Mouse (Mus musculus): ENCODE results near the gene Gabrq.

The Gabrq gene

DNA sequence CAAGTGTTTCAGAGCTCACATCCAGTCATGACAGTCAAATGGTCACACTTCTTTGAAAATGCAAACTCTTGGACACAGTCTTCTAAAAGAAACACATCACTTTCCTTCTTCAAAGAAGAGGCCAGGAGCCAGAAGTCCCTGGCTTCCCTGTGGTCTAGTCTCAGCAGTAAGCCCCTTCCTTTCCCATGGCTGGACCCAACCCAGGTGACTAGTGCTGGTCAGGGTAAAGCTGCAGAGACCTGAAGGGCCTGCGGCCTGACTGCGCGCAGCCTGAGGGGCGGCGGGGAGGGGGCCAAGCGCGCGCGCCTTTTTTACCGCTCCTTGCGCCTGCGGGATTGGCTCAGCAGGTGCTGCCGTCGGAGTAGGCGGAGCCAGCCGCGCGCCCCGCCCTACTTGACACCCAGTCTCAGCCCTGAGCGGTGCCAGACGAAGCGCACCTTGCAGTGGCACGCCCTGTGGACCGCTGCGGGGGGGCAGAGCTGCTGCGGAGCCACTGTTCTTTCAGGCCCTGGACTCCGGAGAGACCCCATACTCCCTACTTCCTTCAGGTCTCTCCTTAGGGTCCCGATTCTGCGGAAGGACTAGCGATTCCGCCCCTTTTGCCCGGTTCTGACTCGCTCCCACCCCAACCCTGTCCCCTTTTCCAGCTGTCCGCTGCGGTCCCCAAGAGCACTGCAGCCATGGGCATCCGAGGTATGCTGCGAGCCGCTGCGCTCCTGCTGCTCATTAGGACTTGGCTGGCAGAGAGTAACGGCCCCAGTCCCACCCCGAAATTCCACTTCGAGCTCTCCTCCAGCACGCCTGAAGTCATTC, at the start of gene Gabrq:
Gene Gabrq, plus strand, starts transcription at position 403 of the 813 bp plus-strand sequence.
- peak in 1 of 2 experiments; percentile 3 for DNase-seq

- no peak for DNase-seq
Observed at GRCm38 (mm10) chrX:72788773-72789557, 36.0 kb upstream of the Gabrq start.

GRCm38 (mm10) chrX:72789558-72789871, 35.5 kb upstream of the Gabrq start:
- DNase-seq = no peak

DNA sequence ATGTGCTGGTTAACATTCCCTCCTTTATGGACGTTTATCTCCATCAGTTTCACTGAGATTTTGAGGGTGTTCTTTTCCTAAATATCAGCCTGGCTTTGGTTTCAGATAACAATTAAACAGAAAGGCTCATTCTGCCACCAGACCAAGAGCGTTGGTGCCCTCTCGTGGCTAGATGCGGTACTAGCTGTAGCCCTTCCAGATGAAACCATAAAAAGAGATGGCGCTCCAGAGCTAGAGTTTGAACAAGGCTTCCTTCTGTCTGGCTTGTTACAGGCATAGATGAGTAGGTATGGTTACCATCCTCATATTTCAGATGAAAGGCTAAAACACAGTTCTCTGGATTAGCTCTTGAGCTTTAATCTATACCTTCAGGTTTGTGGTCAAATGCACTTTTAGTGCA, 5.4 kb upstream of the Gabrq start:
- peak; percentile 62 to 75 for DNase-seq

- DNase-seq = no peak
Observed at GRCm38 (mm10) chrX:72823310-72823709, 1.7 kb upstream of the Gabrq start.

DNA sequence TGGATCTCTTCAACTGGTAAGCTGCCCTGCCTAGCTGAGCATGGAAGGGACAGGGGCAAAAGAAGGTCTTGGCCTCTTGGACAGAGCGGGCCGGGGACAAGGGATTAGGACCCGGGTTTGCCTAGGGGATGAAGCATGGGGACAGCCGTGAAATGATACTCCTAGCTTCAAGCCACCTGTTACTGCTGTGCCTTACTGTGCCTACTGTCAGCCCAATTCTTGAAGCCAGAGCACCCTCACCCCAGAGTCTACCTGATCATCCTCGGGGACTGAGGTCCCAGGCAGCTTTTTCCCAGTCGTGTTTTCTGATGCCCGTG, 569 bp downstream of the Gabrq start:
- no peak for DNase-seq
